Mouse (Mus musculus): ENCODE data around the gene 4930452B06Rik. TPM values are rescaled to one million over a fixed set of nuclear protein-coding genes. Genes with fewer than 3 reads are reported as not detected.

4930452B06Rik gene
- polyA plus RNA-seq, 1 experiment from 2014 or later: 4.2 TPM

GRCm38 (mm10) chr14:8459759-8460158, 206.3 kb downstream of the 4930452B06Rik start:
- no peaks in the 10 kb centered on the region for H3K36me3 ChIP-seq (ENCODE audit: control insufficient read depth, insufficient read depth)
- H3K9ac ChIP-seq (ENCODE audit: low read depth, low read length): no peak overlapping the region
- no peaks in the 10 kb centered on the region for H3K9me3 ChIP-seq (replicated peaks; ENCODE audit: control insufficient read depth, low read length)
- H3K4me1 ChIP-seq (ENCODE audit: control insufficient read depth, low read depth, low read length): no peaks in the 10 kb centered on the region
- H3K27me3 ChIP-seq (ENCODE audit: control insufficient read depth, insufficient read depth, low read depth, low read length): no peaks in the 10 kb centered on the region
- no peak overlapping the region for H3K4me2 ChIP-seq (ENCODE audit: low read depth, low read length)
- no peak overlapping the region for H3K27ac ChIP-seq (ENCODE audit: low read length)
- ATAC-seq (ENCODE audit: low read depth): no peak
- 48% methylated on average over 4 of the region's 4 CpGs for WGBS (ENCODE audit: insufficient replicate concordance)
- H3K4me3 ChIP-seq (ENCODE audit: low read depth, low read length): no peak overlapping the region

GRCm38 (mm10) chr14:8451117-8451516, 214.9 kb downstream of the 4930452B06Rik start:
- peak; percentile 75 for ATAC-seq (ENCODE audit: low read depth)

GRCm38 (mm10) chr14:8450342-8450741, 215.7 kb downstream of the 4930452B06Rik start:
- H3K36me3 ChIP-seq (ENCODE audit: control insufficient read depth, insufficient read depth): no peaks in the 10 kb centered on the region
- H3K4me3 ChIP-seq (ENCODE audit: low read depth, low read length): no peak overlapping the region
- ATAC-seq (ENCODE audit: low read depth): peak; percentile 51; the same call in 1 of the 2 replicates
- H3K9me3 ChIP-seq (replicated peaks; ENCODE audit: control insufficient read depth, low read length): no peaks in the 10 kb centered on the region
- H3K27ac ChIP-seq (ENCODE audit: low read length): no peak overlapping the region
- no peak overlapping the region for H3K4me2 ChIP-seq (ENCODE audit: low read depth, low read length)
- no peaks in the 10 kb centered on the region; the same call in 1 of the 2 replicates for H3K4me1 ChIP-seq (ENCODE audit: control insufficient read depth, low read depth, low read length)
- no peaks in the 10 kb centered on the region for H3K27me3 ChIP-seq (ENCODE audit: control insufficient read depth, insufficient read depth, low read depth, low read length)
- 52% methylated on average over 6 of the region's 6 CpGs for WGBS (ENCODE audit: insufficient replicate concordance)
- H3K9ac ChIP-seq (ENCODE audit: low read depth, low read length): no peak overlapping the region

More at GRCm38 (mm10) chr14:8451117-8451516, 214.9 kb downstream of the 4930452B06Rik start:
- WGBS (ENCODE audit: insufficient replicate concordance): 33% methylated on average over 4 of the region's 4 CpGs
- H3K4me3 ChIP-seq (ENCODE audit: low read depth, low read length): no peak overlapping the region
- H3K36me3 ChIP-seq (ENCODE audit: control insufficient read depth, insufficient read depth): no peaks in the 10 kb centered on the region
- no peaks in the 10 kb centered on the region for H3K9me3 ChIP-seq (replicated peaks; ENCODE audit: control insufficient read depth, low read length)
- no peak overlapping the region for H3K27ac ChIP-seq (ENCODE audit: low read length)
- H3K27me3 ChIP-seq (ENCODE audit: control insufficient read depth, insufficient read depth, low read depth, low read length): no peaks in the 10 kb centered on the region
- H3K4me1 ChIP-seq (ENCODE audit: control insufficient read depth, low read depth, low read length): no peaks in the 10 kb centered on the region; the same call in 1 of the 2 replicates
- no peak overlapping the region for H3K9ac ChIP-seq (ENCODE audit: low read depth, low read length)
- no peak overlapping the region for H3K4me2 ChIP-seq (ENCODE audit: low read depth, low read length)

DNA sequence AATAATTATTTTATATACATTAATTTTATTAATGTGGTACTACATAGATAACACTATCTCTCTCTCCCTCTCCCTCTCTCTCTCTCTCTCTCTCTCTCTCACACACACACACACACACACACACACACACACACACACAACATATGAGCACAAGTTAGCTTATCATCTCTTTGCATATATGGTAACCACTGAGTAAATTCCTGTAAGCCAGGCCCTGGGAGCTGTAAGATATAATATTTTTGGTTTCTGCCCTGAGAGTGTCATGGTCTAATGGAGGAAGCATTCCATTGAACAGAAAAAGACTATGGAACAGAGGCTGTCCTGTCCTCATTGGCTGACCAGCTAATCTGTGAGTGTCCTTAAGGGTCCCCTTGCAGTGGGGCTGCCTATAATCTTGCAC, 216.7 kb downstream of the 4930452B06Rik start:
- no peak overlapping the region for H3K4me2 ChIP-seq (ENCODE audit: low read depth, low read length)
- H3K9ac ChIP-seq (ENCODE audit: low read depth, low read length): no peak overlapping the region
- no peaks in the 10 kb centered on the region for H3K9me3 ChIP-seq (replicated peaks; ENCODE audit: control insufficient read depth, low read length)
- no peaks in the 10 kb centered on the region; the same call in 1 of the 2 replicates for H3K4me1 ChIP-seq (ENCODE audit: control insufficient read depth, low read depth, low read length)
- H3K27me3 ChIP-seq (ENCODE audit: control insufficient read depth, insufficient read depth, low read depth, low read length): no peaks in the 10 kb centered on the region
- no peak overlapping the region for H3K4me3 ChIP-seq (ENCODE audit: low read depth, low read length)
- H3K36me3 ChIP-seq (ENCODE audit: control insufficient read depth, insufficient read depth): no peaks in the 10 kb centered on the region
- H3K27ac ChIP-seq (ENCODE audit: low read length): no peak overlapping the region
- peak; percentile 47 for ATAC-seq (ENCODE audit: low read depth)

- no peaks in the 10 kb centered on the region for H3K36me3 ChIP-seq (ENCODE audit: control insufficient read depth, insufficient read depth)
- no peak overlapping the region for H3K4me2 ChIP-seq (ENCODE audit: low read depth, low read length)
- H3K4me3 ChIP-seq (ENCODE audit: low read depth, low read length): no peak overlapping the region
- no peaks in the 10 kb centered on the region; the same call in 1 of the 2 replicates for H3K4me1 ChIP-seq (ENCODE audit: control insufficient read depth, low read depth, low read length)
- H3K27me3 ChIP-seq (ENCODE audit: control insufficient read depth, insufficient read depth, low read depth, low read length): no peaks in the 10 kb centered on the region
- no peaks in the 10 kb centered on the region for H3K9me3 ChIP-seq (replicated peaks; ENCODE audit: control insufficient read depth, low read length)
- WGBS (ENCODE audit: insufficient replicate concordance): 52% methylated on average over 1 of the region's 1 CpGs
- no peak for ATAC-seq (ENCODE audit: low read depth)
- H3K9ac ChIP-seq (ENCODE audit: low read depth, low read length): no peak overlapping the region
- no peak overlapping the region for H3K27ac ChIP-seq (ENCODE audit: low read length)
Observed at GRCm38 (mm10) chr14:8447352-8447751, 218.7 kb downstream of the 4930452B06Rik start.

DNA sequence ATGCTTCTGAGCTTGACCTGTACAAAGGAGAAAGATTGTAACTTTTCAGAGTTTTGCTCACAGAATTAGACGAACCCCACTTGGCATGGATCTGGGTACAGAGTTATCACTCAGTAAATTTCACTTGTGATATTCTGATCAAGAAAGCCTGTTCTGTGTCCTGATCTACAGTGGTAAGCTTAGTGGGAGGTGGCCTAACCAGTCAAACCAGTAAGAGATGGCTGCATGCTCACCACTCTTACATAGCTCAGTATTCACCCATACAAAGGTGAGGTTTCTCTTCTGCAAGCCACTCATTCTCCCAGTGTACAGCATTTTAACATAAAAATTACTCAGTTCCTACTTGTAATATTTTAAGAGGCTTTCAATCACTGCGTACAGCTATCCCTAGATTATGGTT, 221.7 kb downstream of the 4930452B06Rik start:
- Histone ChIP-seq H3K9ac (ENCODE audit: low read depth, low read length) (no peak overlapping the region), H3K4me2 (ENCODE audit: low read depth, low read length) (no peak overlapping the region), H3K4me1 (ENCODE audit: control insufficient read depth, low read depth, low read length) (no peaks in the 10 kb centered on the region), H3K9me3 (replicated peaks; ENCODE audit: control insufficient read depth, low read length) (no peaks in the 10 kb centered on the region), H3K4me3 (ENCODE audit: low read depth, low read length) (no peak overlapping the region), H3K27me3 (ENCODE audit: control insufficient read depth, insufficient read depth, low read depth, low read length) (no peaks in the 10 kb centered on the region), H3K36me3 (ENCODE audit: control insufficient read depth, insufficient read depth) (no peaks in the 10 kb centered on the region), H3K27ac (ENCODE audit: low read length) (no peak overlapping the region)
- whole genome bisulfite sequencing (ENCODE audit: insufficient replicate concordance): 60% methylated on average over 2 of the region's 2 CpGs
- no peak for ATAC-seq (ENCODE audit: low read depth)

DNA sequence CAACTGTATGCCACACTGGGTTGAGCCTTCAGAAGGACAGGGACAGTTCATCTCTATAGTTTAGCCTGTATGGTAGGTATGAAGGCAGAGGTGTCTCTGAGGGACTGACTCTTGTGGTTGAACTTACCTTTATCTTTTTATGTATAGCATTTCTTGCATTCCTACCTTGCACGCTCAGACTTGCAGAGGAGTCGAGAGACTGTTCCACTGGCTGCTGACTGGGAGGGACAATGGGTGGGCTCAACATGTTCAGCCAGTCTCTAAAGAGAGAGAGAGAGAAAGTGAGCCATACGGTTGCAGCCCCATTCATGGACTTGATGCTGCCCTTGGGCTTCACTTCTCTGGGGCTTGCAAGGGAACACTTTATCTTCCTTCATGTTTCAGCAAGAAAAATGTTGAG, 223.3 kb downstream of the 4930452B06Rik start:
- H3K4me3 ChIP-seq (ENCODE audit: low read depth, low read length): no peak overlapping the region
- no peaks in the 10 kb centered on the region for H3K4me1 ChIP-seq (ENCODE audit: control insufficient read depth, low read depth, low read length)
- no peaks in the 10 kb centered on the region for H3K9me3 ChIP-seq (replicated peaks; ENCODE audit: control insufficient read depth, low read length)
- no peak overlapping the region for H3K27ac ChIP-seq (ENCODE audit: low read length)
- WGBS (ENCODE audit: insufficient replicate concordance): 70% methylated on average over 3 of the region's 3 CpGs
- H3K4me2 ChIP-seq (ENCODE audit: low read depth, low read length): no peak overlapping the region
- H3K36me3 ChIP-seq (ENCODE audit: control insufficient read depth, insufficient read depth): no peaks in the 10 kb centered on the region
- no peak overlapping the region for H3K9ac ChIP-seq (ENCODE audit: low read depth, low read length)
- no peak for ATAC-seq (ENCODE audit: low read depth)
- H3K27me3 ChIP-seq (ENCODE audit: control insufficient read depth, insufficient read depth, low read depth, low read length): no peaks in the 10 kb centered on the region

DNA sequence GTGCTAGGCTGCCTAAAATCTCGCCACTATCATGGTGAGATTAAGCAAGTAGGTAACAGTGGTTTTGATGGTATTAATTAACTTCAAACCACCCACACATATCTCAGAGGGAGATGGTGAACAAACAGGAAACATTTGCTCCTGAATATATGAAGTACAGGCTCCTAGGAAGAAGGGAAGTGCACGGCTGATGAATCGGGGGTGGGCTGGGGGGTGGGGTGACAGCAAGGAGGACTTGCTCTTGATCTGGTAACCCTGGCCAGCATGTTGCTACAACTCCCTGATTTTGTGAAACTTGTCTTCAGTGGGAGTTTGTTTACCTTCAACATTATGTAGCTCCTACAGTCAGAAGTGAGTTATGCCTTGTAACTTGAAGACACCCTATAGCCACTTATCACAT, 224.4 kb downstream of the 4930452B06Rik start:
- Histone ChIP-seq H3K9ac (ENCODE audit: low read depth, low read length) (no peak overlapping the region), H3K9me3 (replicated peaks; ENCODE audit: control insufficient read depth, low read length) (no peaks in the 10 kb centered on the region), H3K4me2 (ENCODE audit: low read depth, low read length) (no peak overlapping the region), H3K27me3 (ENCODE audit: control insufficient read depth, insufficient read depth, low read depth, low read length) (no peaks in the 10 kb centered on the region), H3K36me3 (ENCODE audit: control insufficient read depth, insufficient read depth) (no peaks in the 10 kb centered on the region), H3K27ac (ENCODE audit: low read length) (no peak overlapping the region), H3K4me1 (ENCODE audit: control insufficient read depth, low read depth, low read length) (no peaks in the 10 kb centered on the region), H3K4me3 (ENCODE audit: low read depth, low read length) (no peak overlapping the region)
- WGBS (ENCODE audit: insufficient replicate concordance): 28% methylated on average over 3 of the region's 3 CpGs
- ATAC-seq (ENCODE audit: low read depth): no peak

DNA sequence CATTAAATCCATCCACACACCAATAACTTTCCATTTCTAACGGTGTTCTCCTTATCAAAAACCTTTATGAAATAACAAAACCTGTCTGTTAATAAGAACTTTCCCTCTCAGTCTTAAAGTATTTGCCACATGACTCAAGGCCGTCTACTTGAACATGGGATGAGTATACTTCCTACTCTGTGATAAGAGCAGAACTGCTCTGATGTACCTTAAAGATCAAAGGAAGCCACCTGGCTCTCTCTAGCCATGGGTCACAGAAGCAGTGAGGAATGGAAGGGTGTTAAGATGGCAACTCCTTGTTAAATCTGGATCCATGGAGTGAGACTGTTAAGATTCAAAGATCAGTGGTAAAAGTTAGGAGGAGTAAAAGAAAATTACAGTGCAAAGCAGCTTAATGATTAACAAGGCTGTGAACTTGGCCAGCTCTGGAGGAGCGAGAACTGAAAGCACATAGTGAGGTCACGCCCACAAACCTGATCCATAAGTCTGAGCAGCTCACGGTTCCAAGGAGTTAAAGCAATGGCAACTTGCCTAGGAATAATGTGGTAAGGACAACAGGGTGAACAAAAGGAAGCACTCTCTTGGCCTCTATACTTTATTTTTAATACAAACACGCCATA, 235.3 kb downstream of the 4930452B06Rik start:
- peak; percentile 30; the same call in 1 of the 2 replicates for ATAC-seq (ENCODE audit: low read depth)
- H3K27ac ChIP-seq (ENCODE audit: low read length): no peak overlapping the region
- H3K4me3 ChIP-seq (ENCODE audit: low read depth, low read length): no peak overlapping the region
- no peaks in the 10 kb centered on the region for H3K27me3 ChIP-seq (ENCODE audit: control insufficient read depth, insufficient read depth, low read depth, low read length)
- 54% methylated on average over 6 of the region's 6 CpGs for WGBS (ENCODE audit: insufficient replicate concordance)
- H3K9ac ChIP-seq (ENCODE audit: low read depth, low read length): no peak overlapping the region
- no peaks in the 10 kb centered on the region for H3K4me1 ChIP-seq (ENCODE audit: control insufficient read depth, low read depth, low read length)
- no peaks in the 10 kb centered on the region for H3K9me3 ChIP-seq (replicated peaks; ENCODE audit: control insufficient read depth, low read length)
- H3K4me2 ChIP-seq (ENCODE audit: low read depth, low read length): no peak overlapping the region
- H3K36me3 ChIP-seq (ENCODE audit: control insufficient read depth, insufficient read depth): no peaks in the 10 kb centered on the region

Data from liver, embryonic 16.5 days (tissue).